Mouse (Mus musculus) embryonic facial prominence, embryonic 10.5 days (tissue): ENCODE results near the gene Gm14226. TPM values are rescaled to one million over a fixed set of nuclear protein-coding genes. Genes with fewer than 3 reads are reported as not detected.
"Not testable (repeated sequence)": the region's sequence is repeated elsewhere in the genome, so short reads cannot be mapped to it uniquely, and the experiment has no call there.

Source experiments
- DNase-seq: peaks from one replicate; pipeline ENCODE4 v3.0.0-alpha.2; 2017; ENCODE audit warnings: low spot score
- H3K27ac ChIP-seq: fragments of 300-500 bp; sonication (generic); replicated peaks from 2 replicates; pipeline ENCODE4 v1.5.1; 2016; ENCODE audit warnings: mild to moderate bottlenecking
- H3K27me3 ChIP-seq: fragments of 300-500 bp; sonication (generic); replicated peaks from 2 replicates; pipeline ENCODE4 v1.6.1; 2016; ENCODE audit warnings: low read depth, mild to moderate bottlenecking; ENCODE audit not compliant: poor library complexity, severe bottlenecking
- H3K36me3 ChIP-seq: fragments of 300-500 bp; sonication (generic); replicated peaks from 2 replicates; pipeline ENCODE4 v1.6.1; 2016; ENCODE audit warnings: mild to moderate bottlenecking, moderate library complexity
- H3K4me1 ChIP-seq: fragments of 300-500 bp; sonication (generic); 2 replicates; pipeline ENCODE4 v1.6.1; 2016
- H3K4me3 ChIP-seq: fragments of 300-500 bp; sonication (generic); 2 replicates; pipeline ENCODE4 v1.5.1; 2016; ENCODE audit warnings: mild to moderate bottlenecking, moderate library complexity
- H3K9me3 ChIP-seq: fragments of 300-500 bp; sonication (generic); 2 replicates; pipeline ENCODE4 v1.6.1; 2016; ENCODE audit warnings: mild to moderate bottlenecking
- WGBS: fragments of 180-500 bp; shearing (Covaris S2); methylation state at CpG from one replicate; pipeline ENCODE4 v1.1.7; 2016; 5-methylcytosine and 5-hydroxymethylcytosine counted together
- polyA plus RNA-seq: library from polyadenylated mRNA; unstranded; fragments of >200 nt; fragmentation: Nextera tagmentation; extraction: Ambion mirVana; gene quantifications from 2 replicates; pipeline ENCODE4 v1.2.1, GENCODE M21; 2016

The Gm14226 gene
- polyA plus RNA-seq, 1 experiment from 2014 or later, result 1.3 TPM

DNA sequence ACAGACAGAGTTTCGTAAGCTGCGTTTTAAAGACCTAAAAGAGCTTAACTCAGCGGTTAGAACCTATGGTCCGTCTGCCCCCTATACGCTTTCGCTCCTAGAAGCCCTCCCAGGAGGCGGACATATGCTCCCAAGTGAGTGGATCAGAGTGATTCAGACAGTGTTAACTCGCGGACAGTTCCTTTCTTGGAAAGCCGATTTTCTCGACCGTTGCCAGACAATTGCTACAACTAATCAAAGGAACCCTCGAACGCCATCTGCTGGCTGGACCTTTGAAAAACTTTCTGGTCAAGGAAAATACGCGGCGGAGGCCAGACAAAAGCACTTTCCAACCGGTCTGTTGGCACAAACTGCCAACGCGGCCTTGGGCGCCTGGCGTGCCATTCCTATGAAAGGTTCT is 1.6 kb downstream of the Gm14226 start:
- Histone ChIP-seq H3K9me3 (no peaks in the 10 kb centered on the region), H3K27ac (peak overlapping the region; percentile 83), H3K27me3 (peaks cover 47% of the 10 kb centered on the region), H3K36me3 (no peaks in the 10 kb centered on the region), H3K4me1 (peaks cover 15% of the 10 kb centered on the region), H3K4me3 (peak overlapping the region; percentile 60)
- DNase-seq, result peak; percentile 90
- under 1% methylated on average over 22 of the region's 22 CpGs for WGBS

DNA sequence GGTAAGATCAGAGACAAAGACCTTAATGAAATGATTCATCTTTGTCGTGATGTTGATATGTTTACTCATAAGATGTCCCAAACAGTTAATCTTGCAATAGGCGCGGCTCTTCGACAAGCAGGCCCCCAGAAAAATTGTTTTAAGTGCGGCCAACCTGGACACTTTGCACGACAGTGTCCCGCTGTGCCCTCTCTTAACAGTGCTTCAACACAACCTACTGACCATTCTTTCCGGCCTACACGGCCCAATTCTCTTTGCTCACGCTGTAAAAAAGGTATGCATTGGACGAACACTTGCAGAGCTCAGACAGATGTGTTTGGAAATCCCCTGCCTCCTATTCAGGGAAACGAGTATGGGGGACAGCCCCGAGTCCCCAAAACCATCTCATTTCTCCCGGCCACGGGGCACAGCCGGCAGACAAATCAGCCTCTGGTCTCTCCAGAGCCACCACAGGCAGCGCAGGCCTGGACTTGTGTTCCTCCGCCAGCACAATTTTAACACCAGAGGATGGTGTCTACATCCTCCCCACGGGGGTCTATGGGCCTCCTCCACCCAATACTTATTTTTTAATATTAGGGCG is 2.3 kb downstream of the Gm14226 start:
- peaks cover 45% of the 10 kb centered on the region for H3K27me3 ChIP-seq
- peaks cover 15% of the 10 kb centered on the region for H3K4me1 ChIP-seq
- H3K4me3 ChIP-seq, DNase-seq, H3K36me3 ChIP-seq, H3K9me3 ChIP-seq: not testable (repeated sequence)
- 14% methylated on average over 20 of the region's 20 CpGs for WGBS
- peak overlapping the region; percentile 83; the same call in 1 of the 2 replicates for H3K27ac ChIP-seq

DNA sequence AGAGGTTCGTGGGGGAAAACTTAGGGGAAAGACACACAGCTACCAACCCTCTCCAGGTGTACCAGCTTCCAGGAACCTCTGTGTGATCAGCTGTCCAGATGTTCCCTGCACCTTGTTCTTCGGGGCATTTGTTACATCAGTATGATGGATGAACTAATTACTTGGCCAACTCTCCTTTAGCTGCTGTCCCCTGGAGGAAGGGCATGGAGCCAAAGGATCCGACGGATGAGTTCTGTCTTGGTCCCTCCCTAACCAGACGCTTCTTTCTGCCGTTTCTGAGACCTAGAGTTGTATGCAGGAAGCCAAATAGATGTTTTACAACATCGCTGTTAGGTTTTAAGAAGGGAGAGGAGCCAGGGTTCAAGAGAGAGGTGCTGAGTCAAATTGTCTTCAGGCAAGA is 12.8 kb downstream of the Gm14226 start:
- WGBS, result 81% methylated on average over 7 of the region's 7 CpGs
- H3K9me3 ChIP-seq, result no peaks in the 10 kb centered on the region
- H3K4me3 ChIP-seq, result no peak overlapping the region
- peaks cover 6% of the 10 kb centered on the region; the same call in 1 of the 2 replicates for H3K27me3 ChIP-seq
- DNase-seq, result no peak
- H3K27ac ChIP-seq, result no peak overlapping the region
- peaks cover 17% of the 10 kb centered on the region for H3K4me1 ChIP-seq
- no peaks in the 10 kb centered on the region for H3K36me3 ChIP-seq

DNA sequence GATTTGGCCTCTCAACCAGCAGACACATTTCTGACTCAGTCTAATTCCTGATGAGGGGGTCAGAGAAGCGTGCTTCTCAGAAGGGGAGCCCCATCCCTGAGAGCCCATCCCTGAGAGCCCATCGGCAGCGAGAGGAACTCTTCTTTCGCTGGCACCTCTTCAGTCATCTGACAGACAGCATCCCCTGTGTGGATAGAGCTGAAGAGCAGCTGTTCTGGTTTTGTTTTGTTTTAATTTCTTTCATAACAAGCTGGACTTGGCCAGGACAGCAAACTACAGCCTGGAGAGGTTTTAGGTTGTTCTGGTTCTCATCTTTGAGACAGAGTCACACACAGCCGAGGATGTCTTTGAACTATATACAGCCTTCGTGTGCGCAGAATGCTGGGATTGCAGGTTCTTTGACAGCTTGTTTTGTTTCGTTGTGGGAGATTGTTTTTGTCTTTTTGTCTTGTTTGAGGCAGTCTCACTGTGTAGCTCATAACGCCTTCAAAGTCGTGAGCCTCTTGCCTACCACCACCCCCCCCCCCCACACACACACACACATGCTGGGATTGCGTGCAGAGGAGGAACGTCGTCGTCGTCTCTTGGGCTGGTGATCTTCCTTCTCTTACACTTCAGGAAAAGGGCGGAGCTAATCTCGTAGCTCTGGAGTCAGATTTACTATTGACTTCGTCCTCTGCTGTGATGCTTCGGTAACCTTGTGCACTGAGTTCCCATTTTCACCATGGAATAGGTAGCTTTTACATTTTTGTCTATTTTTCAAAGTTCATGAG is 15.1 kb downstream of the Gm14226 start:
- Histone ChIP-seq H3K4me1 (peaks cover 23% of the 10 kb centered on the region), H3K9me3 (no peaks in the 10 kb centered on the region), H3K27me3 (peaks cover 6% of the 10 kb centered on the region; the same call in 1 of the 2 replicates), H3K27ac (peak overlapping the region; percentile 48; the same call in 1 of the 2 replicates), H3K36me3 (no peaks in the 10 kb centered on the region), H3K4me3 (no peak overlapping the region)
- no peak for DNase-seq
- WGBS, result 45% methylated on average over 19 of the region's 19 CpGs

DNA sequence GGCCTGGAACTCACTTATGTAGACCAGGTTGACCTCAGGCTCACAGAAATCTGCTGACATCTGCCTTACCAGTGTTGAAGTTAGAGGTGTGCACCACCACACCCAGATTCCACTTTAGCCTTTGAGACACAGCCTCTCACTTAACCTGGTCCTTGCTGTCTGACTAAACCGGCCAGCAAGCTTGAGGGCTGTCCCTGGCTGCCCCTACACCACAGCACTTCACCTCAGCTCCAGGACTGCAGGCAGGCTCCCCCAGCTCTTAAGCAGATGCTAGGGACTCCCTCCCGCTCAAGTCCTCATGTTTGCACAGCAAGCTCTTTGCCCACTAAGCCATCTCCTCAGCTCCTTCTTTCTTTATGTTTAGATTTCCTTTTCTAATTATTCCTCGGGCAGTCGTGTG is 21.9 kb downstream of the Gm14226 start:
- Histone ChIP-seq H3K27me3 (no peaks in the 10 kb centered on the region), H3K36me3 (no peaks in the 10 kb centered on the region), H3K27ac (no peak overlapping the region), H3K4me3 (no peak overlapping the region), H3K4me1 (peaks cover 12% of the 10 kb centered on the region), H3K9me3 (no peaks in the 10 kb centered on the region)
- WGBS, result 73% methylated on average over 4 of the region's 4 CpGs
- DNase-seq, result no peak

DNA sequence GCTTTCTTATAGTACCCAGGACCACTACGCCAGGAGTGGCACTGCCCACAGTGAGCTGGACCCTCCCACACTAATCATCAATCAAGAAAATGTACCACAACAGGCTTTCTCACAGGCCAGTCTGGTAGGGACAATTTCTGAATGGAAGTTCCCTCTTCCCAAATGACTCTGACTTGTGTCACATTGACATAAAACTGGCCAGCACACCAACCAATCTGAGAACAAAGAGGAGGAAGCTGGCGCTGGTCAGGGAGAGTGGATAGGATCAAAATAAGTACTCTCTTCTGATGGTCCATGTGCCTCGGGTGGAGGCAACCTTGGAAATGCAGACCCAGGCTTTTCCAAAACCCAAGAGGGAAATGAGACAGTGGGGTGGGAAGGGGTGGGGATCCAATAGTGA is 26.5 kb downstream of the Gm14226 start:
- H3K27ac ChIP-seq, result no peak overlapping the region
- no peak overlapping the region for H3K4me3 ChIP-seq
- H3K27me3 ChIP-seq, result no peaks in the 10 kb centered on the region
- H3K4me1 ChIP-seq, result peaks cover 25% of the 10 kb centered on the region
- H3K9me3 ChIP-seq, result no peaks in the 10 kb centered on the region
- no peak for DNase-seq
- 83% methylated on average over 3 of the region's 3 CpGs for WGBS
- no peaks in the 10 kb centered on the region for H3K36me3 ChIP-seq

DNA sequence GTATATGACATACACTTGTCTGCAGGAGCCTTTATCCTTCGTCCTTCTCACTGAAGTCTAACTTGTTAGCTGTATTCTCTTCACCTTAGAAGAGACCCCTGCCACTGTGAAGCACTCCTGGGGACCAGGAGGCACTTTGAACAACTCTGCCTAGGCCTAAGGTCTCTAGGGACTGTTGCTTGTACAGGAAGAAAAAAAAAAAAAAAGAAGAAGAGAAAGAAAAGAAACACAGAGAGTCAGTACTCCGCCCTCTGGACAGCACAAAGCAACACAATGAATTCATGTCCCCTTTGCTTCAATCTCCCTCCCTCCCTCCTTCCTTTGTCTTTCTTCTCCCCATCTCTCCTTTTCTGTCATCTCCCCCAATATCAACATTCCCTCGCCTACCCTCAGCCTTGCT is 27.0 kb downstream of the Gm14226 start:
- Histone ChIP-seq H3K36me3 (no peaks in the 10 kb centered on the region), H3K27me3 (no peaks in the 10 kb centered on the region), H3K4me1 (peaks cover 27% of the 10 kb centered on the region), H3K27ac (no peak overlapping the region), H3K9me3 (no peaks in the 10 kb centered on the region), H3K4me3 (no peak overlapping the region)
- DNase-seq, result no peak
- 73% methylated on average over 3 of the region's 3 CpGs for WGBS

DNA sequence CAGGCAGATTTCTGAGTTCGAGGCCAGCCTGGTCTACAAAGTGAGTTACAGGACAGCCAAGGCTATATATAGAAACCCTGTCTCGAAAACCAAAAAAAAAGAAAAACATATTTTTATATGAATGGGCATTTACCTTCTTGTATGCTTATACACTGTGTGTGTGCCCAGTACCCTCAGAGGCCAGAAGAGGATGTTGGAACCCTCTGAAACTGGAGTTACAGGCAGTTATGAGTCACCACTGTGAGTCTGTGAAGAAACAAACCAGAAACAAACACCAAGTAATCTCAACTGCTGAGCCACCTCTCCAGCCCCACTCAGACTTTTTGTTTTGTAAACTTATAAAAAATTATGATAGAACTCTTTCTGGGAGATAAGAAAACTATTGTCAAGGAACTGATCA is 28.7 kb downstream of the Gm14226 start:
- Histone ChIP-seq H3K4me1 (peaks cover 36% of the 10 kb centered on the region), H3K27me3 (no peaks in the 10 kb centered on the region), H3K27ac (no peak overlapping the region), H3K9me3 (no peaks in the 10 kb centered on the region), H3K36me3 (no peaks in the 10 kb centered on the region), H3K4me3 (no peak overlapping the region)
- DNase-seq, result no peak
- WGBS, result 95% methylated on average over 2 of the region's 2 CpGs

DNA sequence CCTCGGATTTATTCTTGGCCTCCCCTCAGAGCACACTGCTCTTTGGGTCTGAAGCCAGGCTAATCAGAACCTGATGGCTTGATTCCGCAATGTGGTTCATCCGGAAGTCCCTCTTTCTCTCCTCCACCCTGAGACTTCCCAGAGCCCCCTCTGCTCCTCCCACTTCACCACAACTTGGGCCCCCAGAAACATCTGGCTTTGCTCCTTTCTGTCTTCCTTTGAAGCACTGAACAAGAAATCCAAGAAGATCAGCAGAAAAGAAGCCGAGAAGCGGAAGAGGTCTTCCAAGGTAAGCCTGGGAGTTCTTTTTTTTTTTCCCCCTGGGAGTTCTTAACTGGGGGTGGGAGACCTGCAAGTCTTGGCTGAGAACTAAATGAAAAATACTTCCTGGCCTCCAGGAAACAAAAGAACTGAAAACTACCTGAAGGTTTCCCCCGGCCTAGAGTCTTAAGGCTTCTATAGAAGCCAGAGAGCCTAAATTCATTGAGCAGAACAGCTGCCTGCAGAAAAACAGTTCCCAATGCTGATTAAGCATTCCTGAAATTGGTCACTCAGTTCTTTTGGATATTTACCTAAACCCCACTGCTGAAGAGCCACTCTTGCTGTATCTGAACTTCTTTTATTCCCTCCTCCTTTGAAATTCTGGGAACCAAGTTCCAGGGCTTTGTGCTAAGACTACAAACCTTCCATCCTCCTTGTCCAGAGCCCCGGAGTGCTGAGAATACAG is 29.5 kb downstream of the Gm14226 start:
- peaks cover 39% of the 10 kb centered on the region for H3K4me1 ChIP-seq
- WGBS, result 41% methylated on average over 7 of the region's 7 CpGs

DNA sequence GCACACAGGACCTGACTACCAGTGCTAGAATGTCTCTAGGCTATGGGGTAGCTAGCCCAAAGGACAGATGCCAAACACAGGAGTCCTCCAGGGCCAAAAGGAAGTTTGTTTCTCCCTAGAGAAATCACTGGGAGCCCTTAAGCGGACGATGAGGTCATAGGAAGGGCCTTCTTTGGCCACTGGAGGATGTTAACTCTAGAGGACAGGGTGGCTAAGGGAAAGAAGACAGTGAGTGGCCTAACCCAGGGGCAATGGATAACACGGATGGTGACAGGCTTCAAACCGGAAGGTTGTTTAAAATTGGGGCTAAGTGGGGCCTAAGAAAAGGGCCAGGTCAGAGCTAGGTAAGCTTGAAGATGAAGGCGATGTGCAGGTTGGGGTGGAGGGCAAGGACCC is 32.0 kb downstream of the Gm14226 start:
- Histone ChIP-seq H3K27me3 (no peaks in the 10 kb centered on the region), H3K4me3 (peak overlapping the region; percentile 72), H3K9me3 (no peaks in the 10 kb centered on the region), H3K36me3 (no peaks in the 10 kb centered on the region), H3K27ac (peak overlapping the region; percentile 92), H3K4me1 (peaks cover 39% of the 10 kb centered on the region)
- DNase-seq, result no peak
- WGBS, result 24% methylated on average over 5 of the region's 5 CpGs

More for the DNA sequence above, 29.5 kb downstream of the Gm14226 start:
- no peaks in the 10 kb centered on the region for H3K9me3 ChIP-seq
- no peaks in the 10 kb centered on the region for H3K36me3 ChIP-seq
- H3K4me3 ChIP-seq, result peak overlapping the region; percentile 25; the same call in 1 of the 2 replicates
- DNase-seq, result peak; percentile 80
- peak overlapping the region; percentile 79 for H3K27ac ChIP-seq
- H3K27me3 ChIP-seq, result no peaks in the 10 kb centered on the region

DNA sequence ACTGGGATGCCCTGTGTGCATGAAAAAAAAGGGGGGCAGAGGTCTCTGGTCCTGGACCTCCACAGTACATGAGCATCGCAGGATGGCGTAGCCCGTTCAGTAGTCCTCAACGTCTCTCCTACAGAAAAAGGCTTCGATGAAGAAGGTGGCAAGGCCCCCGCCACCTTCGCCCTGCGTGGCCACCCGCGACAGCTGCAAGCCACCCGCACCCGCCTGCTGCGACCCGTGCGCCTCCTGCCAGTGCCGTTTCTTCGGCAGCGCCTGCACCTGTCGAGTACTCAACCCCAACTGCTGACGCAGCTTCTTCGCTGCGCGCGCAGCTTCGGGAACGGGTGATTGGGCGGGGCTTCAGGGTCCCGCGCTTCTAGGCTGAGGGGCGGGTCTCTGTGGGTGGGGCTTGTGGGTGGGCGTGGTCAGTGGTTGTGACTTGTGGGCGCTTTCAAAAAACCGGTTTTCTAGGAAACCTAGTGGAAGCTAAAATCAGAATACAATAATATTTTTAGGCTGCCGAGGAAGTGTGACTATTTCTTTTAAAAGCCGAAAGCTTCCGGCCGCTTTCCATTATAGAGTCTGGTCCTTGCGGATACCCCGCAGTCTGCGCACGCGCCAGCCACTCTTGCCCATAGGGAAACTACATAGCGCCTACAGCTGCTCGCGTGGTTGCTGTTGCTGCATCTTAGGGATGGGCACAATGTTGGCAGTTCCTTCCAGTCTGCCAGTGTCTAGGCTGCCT is 32.6 kb downstream of the Gm14226 start:
- H3K4me3 ChIP-seq, result peak overlapping the region; percentile 72
- H3K36me3 ChIP-seq, result no peaks in the 10 kb centered on the region
- H3K4me1 ChIP-seq, result peaks cover 35% of the 10 kb centered on the region
- WGBS, result under 1% methylated on average over 45 of the region's 45 CpGs
- no peaks in the 10 kb centered on the region for H3K27me3 ChIP-seq
- peak; percentile 97 for DNase-seq
- H3K27ac ChIP-seq, result peak overlapping the region; percentile 92
- no peaks in the 10 kb centered on the region for H3K9me3 ChIP-seq

DNA sequence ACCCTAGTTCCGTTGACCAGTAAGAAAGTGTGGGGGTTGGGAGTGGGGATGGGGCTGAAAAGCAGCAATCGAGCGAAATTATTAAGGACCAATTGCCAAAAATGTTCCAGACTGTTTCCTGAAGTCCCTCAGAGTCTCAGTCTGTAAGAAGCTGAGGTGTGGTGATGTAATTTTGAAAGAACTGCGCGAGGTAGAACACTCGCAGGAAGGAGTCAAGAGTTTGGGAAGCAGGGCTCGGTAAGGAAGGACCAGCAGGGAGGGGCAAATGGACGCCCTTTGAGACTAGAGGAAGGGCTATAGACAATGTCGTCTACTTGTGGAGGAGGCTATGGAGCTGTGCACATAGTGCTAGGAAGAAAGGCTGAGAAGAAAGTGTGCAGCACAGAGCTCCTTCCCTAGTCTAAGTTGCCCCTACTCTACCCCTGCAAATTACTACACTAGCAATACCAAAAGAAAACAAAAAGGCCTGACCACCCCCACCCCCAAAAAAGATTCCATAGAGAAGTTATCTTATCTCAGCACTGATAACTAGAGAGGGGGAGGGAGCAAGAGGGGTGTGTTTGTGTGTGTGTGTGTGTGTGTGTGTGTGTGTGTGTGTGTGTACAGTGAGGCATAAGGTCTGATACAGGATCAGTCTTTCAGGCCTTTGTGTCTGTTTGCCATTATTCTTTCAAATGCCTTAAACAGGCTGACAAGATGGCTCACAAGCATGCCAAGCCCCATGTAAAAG is 33.7 kb downstream of the Gm14226 start:
- H3K27ac ChIP-seq, result peak overlapping the region; percentile 92
- peak overlapping the region; percentile 72 for H3K4me3 ChIP-seq
- no peaks in the 10 kb centered on the region for H3K36me3 ChIP-seq
- no peaks in the 10 kb centered on the region for H3K27me3 ChIP-seq
- DNase-seq, result no peak
- WGBS, result 30% methylated on average over 9 of the region's 9 CpGs
- H3K9me3 ChIP-seq, result no peaks in the 10 kb centered on the region
- peaks cover 35% of the 10 kb centered on the region for H3K4me1 ChIP-seq
